Mouse (Mus musculus): ENCODE results near the gene Cadm1.

GRCm38 (mm10) chr9:47861783-47862182 lies 331.8 kb downstream of the Cadm1 start:
- no peak for TF ChIP-seq CTCF (IDR thresholded peaks at IDR 0.05; ENCODE audit: control insufficient read depth, insufficient read depth, insufficient replicate concordance, low read depth, low read length)
- no peak for TF ChIP-seq POLR2A (IDR thresholded peaks at IDR 0.05; ENCODE audit: control insufficient read depth, low read depth, low read length)

Measured in testis, adult 2 months (tissue).